Mouse (Mus musculus) inflammation-experienced regulatory T-cells, adult 6 months (primary cell): ENCODE measurements around the gene Slain2. TPM values are rescaled to one million over a fixed set of nuclear protein-coding genes. Genes with fewer than 3 reads are reported as not detected.
"Not testable (repeated sequence)": the region's sequence is repeated elsewhere in the genome, so short reads cannot be mapped to it uniquely, and the experiment has no call there.

ENCODE experiments used
- ATAC-seq: one replicate; pipeline ENCODE4 v1.8.0; 2017
- polyA plus RNA-seq, 3 experiments: library from polyadenylated mRNA; unstranded; fragments of 100-300 nt; shearing (Covaris generic); gene quantifications; one replicate each; pipeline ENCODE4 v1.2.1; 2017

Gene Slain2
- polyA plus RNA-seq, 3 experiments from 2014 or later, result 12.3 to 13.3 (median 12.6) TPM

DNA sequence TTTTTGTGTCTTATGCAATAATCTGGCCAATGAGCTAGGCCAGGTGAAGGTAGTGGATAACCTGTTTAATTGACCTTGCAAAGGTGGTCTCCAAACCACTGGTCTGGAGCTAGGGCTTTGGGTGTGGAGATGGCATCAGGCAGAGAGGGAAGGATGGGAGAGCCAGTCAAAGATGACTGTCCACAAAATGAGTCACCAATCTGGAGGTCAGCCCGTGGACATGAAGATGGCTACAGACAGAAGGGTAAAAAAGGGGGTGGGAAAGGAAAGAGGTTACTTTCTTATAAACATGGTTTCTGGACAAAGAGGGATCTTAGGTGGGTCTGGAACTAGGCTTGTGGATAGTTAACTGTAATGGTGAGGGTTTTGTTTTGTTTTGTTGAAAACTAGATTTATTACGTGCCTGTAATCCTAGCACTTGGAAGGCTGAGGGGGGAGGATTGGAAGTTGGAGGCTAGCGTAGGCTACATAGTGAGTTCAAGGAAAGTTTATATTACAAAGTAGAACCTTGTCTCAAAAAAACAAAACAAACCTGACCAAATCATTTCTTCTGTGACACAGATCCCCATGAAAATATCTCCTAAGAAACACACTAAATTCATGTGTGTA lies 40.0 kb downstream of the Slain2 start:
- ATAC-seq, result no peak

DNA sequence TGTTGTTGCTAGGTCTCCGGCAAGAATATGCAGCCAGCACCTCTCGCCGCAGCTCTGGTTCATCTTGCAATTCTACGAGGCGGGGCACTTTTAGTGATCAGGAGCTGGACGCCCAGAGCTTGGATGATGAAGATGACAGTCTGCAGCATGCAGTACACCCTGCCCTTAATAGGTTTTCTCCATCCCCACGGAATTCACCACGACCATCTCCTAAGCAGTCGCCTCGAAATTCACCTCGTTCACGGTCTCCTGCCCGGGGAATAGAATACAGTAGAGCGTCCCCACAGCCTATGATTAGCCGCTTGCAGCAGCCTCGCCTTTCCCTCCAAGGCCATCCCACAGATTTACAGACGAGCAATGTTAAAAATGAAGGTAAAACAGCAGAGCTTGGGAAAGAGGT lies 43.2 kb downstream of the Slain2 start:
- ATAC-seq, result no peak

DNA sequence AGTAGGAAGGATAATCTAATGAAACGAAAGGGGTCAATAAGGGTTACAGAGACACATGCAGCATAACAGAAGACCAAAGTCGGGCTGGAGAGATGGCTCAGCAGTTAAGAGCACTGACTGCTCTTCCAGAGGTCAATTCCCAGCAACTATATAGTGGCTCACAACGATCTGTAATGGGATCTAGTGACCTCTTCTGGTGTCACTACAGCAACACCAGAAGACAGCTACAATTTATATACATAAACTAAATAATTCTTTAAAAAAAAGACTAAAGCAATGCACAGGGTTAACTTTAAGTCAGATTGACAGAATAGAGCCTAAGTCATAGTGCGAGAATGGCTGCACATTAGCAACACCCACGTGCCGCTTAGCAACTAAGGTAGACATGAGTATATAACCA lies 46.0 kb downstream of the Slain2 start:
- ATAC-seq, result no peak

DNA sequence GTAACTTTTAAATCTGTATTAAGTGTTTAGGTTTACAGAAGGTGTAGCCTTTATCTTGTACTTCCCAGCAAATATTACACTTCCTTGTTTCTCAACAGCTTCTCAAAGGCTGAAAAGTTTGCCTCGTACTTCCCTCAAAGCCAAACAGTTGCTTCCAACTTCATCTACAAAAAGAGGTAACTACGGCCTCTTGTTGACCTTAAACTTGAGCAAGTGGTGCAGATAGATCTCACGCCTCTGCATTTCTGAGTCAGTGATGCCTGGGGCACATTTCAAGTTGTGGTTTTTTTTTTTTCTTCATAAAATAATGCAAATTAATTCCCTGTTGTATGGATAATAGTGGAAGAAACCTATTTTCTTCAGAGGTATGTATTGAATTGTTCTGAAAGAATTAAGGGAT lies 51.6 kb downstream of the Slain2 start:
- no peak for ATAC-seq

DNA sequence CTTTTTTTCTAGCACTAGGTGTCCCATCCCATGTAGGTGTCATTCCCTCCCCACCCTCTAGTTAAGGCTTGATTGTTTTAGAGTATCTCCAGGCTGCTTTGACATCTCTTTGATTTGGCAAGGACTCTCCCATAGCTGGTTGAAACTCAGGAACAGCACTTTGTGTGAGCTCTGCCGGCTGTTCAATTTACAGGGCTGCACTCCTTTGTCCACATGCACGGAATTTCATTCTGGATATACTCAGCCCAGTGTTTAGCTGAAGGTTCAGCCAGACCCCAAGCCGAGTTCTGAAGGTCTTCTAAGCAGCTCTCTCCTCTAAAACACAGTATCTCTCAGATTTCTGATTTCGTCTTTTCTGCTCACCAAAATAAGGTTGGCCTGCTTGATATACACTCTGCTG lies 58.3 kb downstream of the Slain2 start:
- no peak for ATAC-seq

DNA sequence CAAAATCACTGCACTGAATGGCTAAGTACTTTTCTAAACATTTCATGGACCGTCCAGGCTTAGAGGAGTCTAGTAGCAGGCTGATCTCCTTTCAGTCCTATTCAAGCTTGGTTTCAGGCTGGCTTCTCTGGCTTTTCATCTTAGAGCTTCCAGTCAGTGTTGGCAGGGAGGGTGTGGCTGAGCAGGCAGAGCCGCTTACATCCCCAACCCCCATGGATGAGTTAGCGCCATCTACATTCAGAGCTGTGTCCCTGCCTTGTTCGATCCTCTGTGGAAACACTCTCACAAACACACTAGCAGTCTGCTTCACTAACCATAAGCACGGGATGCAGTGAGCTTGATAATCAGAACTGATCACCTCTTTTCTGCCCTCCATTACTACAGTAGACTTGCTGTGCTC lies 58.8 kb downstream of the Slain2 start:
- ATAC-seq, result no peak

DNA sequence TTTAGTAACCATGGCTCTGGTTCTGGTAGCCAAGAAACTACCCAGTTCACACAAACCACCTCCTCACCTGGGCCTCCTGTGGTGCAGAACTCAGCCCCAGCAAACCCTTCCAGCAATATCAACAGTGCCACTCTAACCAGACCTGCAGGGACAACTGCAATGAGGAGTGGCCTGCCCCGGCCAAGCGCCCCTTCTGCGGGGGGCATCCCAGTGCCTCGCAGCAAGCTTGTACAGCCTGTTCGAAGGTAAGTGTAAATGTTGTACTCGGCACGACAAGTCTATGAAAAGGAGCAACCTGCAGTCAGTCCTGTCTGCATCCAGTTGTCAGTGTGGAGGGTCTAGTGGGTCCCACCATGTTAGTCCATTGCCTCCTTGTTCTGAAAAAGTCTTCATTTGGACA lies 60.5 kb downstream of the Slain2 start, which contains the start of gene Gm10135:
TSS of gene Gm10135 (minus strand) at position 101 of the 400 bp plus-strand sequence.
- no peak for ATAC-seq

DNA sequence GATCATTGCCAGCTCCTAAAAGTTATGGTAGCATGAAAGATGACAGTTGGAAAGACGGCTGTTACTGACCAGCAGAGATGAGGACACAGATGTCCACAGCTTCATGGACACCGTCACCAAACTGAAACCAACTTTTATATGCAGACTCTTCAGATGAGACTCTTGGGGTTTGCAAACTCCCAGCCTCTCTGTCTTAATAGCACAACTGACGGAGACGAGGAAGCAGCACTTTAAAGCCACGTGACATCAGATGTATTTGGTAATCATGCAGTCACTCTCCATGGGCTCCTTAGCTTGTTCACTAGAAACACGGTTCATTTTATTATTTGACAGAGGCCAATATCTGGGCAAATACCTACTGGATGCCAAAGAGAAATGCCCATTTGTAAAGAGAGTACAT lies 61.9 kb downstream of the Slain2 start:
- ATAC-seq, result no peak

DNA sequence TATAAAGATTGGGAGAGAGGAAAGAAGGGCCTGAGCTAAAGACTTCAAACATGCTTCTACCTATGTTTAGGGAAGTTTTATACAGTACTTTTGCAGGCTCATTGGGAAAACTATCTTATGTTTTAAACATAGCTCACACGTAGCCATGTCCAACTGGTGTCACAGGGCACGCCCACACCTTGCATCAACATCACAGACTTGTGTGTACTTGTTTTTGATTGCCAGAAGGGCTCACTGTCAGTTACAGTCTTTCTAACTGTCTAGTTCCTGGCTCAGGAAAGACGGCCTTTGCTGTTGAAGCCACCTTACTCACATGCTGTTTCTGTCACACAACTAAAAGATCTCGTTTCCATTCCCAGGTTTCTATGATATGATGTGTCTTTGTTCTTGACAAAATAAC lies 62.4 kb downstream of the Slain2 start:
- ATAC-seq, result no peak

DNA sequence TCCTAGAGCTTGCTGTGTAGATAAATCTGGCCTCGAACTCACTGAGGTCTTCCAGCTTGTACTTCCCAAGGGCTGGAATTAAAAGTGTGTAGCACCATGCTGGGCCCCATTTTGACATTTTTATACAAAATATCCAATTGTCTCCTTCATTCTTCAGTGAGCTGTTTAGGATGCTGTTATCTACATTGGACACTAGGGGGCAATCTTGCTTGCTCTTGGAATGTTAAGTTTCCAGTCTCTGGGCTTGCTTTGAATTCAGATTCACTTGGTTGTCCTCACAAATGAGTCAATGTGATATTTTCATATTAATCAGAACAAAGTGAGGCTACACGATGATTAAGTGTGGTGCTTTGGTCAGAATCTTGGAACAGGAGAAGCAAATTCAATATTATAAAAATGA lies 70.0 kb downstream of the Slain2 start:
- ATAC-seq, result peak; percentile 60

DNA sequence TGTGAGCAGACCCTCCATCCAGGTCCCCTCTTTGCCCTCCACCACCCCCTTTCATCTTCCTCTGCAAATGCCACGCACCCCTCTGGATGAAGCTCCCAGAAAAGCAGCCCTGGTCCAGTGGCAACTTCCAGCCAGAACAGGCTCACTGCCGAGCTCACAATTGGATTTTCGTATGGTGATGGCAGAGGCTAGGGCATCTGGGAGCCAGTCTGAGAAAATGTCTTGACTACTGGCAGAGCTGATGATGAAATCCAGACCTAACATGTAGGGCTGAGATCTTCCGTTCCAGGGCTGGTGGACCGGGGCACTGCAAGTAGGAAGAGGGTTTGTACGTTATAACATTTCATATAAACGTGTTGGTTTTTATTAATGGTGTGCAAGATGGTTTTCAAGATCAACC lies 73.7 kb downstream of the Slain2 start:
- ATAC-seq, result no peak

DNA sequence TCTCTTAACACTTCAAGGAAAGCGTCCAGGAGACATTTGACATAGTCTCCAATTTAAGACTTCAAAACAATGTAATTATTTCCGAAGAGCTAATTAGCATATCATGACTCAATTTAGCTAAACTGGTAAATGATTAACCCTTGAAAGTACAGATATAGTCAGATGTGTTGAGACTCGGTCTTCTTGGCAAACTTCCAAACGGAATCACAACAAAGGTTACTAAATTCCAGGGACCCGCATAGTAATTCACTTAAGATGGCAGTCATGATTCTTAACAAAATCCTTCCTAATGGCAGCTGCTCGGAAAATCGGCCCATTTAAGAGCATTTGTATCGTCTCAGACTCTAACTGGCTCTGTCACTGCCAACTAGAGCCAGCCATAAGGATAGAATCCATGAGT lies 75.7 kb downstream of the Slain2 start:
- ATAC-seq, result no peak

DNA sequence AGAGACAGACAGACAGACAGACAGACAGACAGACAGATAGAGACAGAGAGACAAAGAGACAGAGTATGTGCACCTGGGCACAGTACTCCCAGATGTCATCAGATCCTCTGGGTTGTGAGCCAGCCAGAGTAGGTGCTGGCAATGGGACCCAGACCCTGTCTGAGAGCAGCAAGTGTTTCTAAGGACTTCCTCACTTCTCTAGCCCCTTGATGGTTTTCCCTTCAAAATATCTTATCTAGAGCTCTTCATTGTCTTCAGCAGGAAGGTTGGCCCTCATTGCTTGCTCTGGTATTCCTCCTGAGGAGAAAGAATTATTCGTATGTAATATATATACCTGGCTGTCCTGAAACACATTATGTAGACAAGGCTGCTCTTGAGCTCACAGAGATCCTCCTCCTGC lies 78.4 kb downstream of the Slain2 start:
- ATAC-seq, result no peak

DNA sequence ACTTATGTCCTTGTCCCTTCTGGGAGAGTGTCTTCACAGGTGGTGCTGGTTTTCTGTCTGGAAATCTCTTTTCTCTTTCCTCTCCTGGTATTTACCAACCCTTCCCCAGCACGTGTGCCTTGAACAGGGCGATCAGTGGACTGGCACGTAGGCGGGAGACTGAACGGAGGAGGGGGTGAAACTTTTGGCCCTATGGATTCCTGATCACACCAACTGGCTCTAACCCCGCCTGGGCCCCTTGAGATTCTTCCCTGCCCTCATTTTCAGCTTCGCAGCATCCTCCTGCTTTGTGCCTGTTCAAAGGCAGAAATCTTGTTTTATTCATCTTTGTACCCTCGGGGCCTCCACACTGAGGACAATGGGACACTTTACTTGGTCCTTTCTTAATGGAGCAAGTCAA lies 80.3 kb downstream of the Slain2 start:
- ATAC-seq, result no peak

DNA sequence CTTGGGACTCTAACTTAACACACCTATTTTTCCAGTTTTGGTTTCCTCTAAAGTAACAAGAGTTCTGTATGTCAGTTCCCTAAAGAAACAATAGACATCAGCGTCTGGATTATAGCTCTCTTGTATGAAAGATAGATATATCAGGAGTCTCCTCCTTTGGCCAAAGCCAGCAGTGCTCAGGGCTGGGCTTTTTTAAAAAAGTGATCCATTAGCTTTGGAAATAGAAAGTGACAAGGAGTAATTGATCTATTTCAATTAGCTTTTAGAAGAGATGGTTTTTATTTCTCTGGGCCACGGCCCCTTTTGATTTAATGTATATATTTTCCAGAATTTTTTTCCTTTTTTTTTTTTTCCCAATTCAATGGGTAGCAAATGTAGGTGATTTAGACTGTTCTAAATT lies 80.8 kb downstream of the Slain2 start:
- ATAC-seq, result no peak

DNA sequence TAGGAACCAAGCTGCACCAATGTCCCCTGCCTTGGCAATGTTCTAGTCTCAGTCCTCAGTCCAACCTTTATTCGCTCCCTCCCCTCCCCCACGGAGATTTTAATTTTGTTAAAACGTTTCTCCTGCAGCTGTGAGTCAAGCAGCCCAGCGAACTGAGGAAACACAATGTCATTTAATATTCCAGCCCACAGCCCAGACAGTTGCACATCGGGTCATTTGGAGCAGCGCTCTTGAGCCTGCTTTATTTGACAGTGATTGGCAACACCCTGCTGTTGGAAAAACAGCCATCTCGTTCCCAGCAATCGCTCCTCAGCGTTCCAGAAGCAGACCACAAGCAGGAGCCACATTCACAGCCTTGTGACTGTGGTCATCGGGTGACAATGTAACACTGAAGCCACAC lies 81.3 kb downstream of the Slain2 start:
- no peak for ATAC-seq

DNA sequence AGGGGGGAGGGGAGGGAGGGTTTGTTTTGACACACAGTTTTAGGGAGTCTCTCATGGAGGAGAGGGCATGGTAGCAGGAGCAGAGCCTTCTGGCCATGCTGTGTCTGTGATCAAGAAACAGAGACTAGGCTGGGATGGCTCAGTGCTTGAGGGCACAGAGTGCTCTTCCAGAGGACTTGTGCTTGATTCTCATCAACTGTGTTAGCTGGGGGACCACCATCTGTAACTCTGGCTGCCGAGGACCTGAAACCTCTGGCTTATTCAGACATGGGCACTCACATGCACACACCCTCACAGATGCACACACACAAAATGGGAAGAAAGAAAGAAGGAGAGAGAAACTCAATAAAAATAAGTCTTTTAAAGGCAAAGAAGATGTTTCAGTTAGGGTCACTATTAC lies 84.4 kb downstream of the Slain2 start:
- not testable (repeated sequence) for ATAC-seq

DNA sequence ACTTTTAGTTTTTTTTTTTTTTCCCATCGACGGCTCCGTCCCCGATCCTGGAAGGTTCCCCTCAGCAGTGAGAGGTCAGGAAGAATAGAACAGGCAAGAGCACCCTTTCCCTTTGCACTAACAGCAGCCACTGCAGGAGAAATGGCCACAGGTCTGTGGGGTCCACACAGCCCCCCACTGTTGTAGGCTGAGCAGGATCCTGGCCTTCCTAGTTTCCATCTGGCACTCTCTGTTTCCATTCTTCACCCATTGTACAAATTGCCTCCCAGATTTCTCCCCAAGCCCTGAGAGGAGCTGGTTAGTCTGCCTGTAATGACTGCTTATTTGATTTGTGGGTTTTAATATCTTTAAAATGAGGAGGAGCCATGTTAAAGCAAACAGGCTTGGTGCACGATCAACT lies 89.9 kb downstream of the Slain2 start:
- no peak for ATAC-seq

DNA sequence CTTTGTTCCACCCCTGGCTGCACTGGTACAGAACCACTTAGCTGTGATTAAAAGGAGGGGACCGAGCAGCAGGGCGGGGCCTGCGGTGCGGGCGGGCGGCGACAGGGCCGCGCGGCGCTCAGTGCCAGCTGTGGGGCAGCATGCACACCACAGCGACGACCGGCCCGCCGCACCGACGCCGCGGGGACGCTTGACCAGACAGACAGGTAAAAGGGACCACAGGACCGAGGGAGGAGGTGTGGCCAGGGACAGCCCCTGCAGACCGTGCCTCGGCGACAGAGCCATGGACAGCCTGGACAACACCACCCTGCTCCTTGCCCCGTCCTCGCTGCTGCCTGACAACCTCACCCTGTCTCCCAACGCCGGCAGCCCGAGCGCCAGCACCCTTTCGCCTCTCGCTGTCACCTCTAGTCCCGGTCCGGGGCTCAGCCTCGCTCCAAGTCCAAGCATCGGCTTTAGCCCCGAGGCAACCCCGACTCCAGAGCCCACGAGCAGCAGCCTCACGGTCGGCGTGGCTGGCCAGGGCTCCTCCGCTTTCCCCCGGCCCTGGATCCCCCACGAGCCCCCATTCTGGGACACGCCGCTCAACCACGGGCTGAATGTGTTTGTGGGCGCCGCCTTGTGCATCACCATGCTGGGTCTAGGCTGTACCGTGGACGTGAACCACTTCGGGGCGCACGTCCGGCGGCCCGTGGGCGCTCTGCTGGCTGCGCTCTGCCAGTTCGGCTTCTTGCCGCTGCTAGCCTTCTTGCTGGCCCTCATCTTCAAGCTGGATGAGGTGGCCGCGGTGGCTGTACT lies 92.9 kb downstream of the Slain2 start, which contains the start of gene Slc10a4:
TSS of gene Slc10a4 (plus strand) at position 100 of the 798 bp plus-strand sequence.
- ATAC-seq, result no peak

DNA sequence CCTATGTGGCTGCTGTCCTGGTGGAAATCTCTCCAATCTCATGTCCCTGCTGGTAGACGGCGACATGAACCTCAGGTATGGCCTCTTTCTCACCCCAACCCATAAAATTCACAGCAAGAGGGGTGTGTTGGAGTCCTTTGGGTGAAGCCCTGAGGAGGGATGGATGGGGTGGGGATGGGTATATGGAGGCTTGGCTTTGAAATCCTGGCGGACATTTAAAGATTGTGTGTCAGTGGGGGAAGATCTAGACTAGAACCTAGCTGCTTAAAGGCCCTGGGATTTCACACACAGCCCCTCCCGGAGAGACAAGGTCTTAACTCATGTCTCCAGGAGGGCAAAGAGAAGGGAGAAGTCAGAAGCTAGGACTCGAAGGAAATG lies 93.5 kb downstream of the Slain2 start:
- no peak for ATAC-seq

DNA sequence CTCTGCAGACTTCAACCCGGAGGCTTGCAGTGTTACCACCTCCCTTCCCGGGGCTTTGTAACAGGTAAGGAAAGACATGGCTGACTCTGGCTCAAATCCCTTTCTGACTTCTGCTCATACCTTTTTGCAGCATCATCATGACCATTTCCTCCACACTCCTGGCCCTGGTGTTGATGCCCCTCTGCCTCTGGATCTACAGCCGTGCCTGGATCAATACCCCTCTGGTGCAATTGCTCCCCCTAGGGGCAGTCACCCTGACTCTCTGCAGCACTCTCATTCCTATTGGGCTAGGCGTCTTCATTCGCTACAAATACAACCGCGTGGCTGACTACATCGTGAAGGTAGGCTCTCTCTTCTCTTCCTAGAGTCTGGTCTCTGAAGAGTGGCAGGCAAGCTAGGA lies 94.1 kb downstream of the Slain2 start:
- ATAC-seq, result peak; percentile 80

DNA sequence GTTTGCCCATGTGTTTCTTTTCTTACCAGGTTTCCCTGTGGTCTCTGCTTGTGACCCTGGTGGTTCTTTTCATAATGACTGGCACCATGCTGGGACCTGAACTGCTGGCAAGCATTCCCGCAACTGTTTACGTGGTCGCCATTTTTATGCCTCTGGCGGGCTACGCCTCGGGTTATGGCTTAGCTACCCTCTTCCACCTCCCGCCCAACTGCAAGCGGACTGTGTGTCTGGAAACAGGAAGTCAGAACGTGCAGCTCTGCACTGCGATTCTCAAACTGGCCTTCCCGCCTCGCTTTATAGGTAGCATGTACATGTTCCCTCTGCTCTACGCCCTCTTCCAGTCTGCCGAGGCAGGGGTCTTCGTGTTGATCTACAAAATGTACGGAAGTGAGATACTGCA lies 97.7 kb downstream of the Slain2 start:
- not testable (repeated sequence) for ATAC-seq

DNA sequence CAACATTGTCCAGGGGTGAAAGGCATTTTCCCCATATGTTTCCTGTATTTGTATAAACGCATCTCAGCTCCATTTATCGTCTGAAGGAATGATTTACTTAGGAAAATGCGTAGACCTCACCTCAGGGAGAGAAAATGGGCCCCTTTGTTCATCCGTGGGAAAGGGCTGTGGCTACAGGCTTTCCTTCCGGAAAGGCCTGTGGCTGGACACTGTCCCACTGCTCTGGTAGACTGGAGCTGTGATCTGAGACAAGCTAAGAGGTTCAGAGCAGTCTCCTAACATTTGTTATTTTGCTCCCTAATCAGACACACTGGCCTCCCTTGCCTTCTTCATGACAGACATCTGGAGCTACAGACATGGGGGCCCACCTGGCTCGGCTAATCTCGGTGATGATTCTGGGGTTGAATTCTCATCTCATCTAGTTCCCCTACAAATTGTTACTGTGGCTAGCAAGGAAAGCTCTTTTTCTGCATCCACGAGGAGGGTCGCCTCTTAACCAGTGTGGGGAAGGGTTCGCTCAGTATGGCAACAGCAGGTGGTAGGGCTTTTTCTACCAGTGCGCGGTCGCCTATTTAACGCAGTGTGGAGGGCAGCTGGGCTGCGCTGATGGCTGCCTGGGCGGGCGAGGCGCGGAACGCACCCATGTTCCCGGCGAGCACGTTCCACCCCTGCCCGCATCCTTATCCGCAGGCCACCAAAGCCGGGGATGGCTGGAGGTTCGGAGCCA lies 98.9 kb downstream of the Slain2 start:
- ATAC-seq, result not testable (repeated sequence)
